Mouse (Mus musculus): Measurements from ENCODE around the gene Ptchd1. TPM values are rescaled to one million over a fixed set of nuclear protein-coding genes. Genes with fewer than 3 reads are reported as not detected.

The Ptchd1 gene
- polyA plus RNA-seq, 1 experiment from 2014 or later: 0.26 TPM

DNA sequence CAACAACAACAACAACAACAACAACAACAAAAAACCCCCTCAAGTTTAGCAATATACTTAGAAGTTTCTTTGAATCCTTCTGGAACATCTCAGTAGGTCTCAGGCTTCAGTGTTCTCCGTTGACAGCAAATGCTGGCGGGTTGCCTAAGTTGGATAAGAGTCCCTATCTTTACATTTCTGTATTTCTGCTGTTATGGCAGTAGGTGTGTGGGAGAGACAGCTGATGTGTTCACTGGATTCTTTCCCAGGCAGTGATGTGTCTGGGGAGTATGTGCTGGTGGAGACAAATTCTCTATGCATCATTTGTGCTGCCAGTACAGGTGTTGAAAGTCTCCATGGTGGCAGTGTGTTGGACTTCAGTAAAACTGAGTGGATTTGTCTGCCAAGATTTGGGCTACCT is 22.4 kb downstream of the Ptchd1 start:
- Histone ChIP-seq H3K27me3 (ENCODE audit: control insufficient read depth, insufficient read depth, low read depth, low read length) (no peaks in the 10 kb centered on the region), H3K9me3 (ENCODE audit: control insufficient read depth, low read length) (no peaks in the 10 kb centered on the region), H3K4me2 (ENCODE audit: low read depth, low read length) (no peak overlapping the region), H3K4me3 (ENCODE audit: low read length) (no peak overlapping the region), H3K27ac (ENCODE audit: low read length) (no peak overlapping the region), H3K4me1 (replicated peaks; ENCODE audit: control insufficient read depth, insufficient read depth, low read length) (no peaks in the 10 kb centered on the region), H3K9ac (ENCODE audit: low read length) (no peak overlapping the region), H3K36me3 (ENCODE audit: control insufficient read depth, insufficient read depth, low read length) (no peaks in the 10 kb centered on the region)
- no peak for ATAC-seq (ENCODE audit: low read depth)
- 64% methylated on average over 2 of the region's 2 CpGs for WGBS

DNA sequence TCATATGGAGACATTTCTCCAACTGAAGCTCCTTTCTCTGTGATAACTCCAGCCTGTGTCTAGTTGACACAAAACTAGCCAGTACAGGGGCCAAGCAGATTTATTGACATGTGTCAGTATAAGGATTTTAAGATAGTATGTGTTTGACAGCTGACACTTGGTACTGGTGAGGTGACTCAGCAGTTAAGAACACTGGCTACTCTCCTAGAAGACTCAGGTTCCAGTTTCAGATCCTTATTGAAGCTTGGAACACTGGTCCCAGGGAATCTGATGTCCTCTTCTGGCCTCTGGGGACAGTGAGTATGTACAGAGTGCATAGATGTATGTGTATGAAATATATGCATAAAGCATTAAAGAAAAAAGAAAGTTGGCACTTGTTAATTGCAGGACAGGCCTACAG is 27.2 kb downstream of the Ptchd1 start:
- ATAC-seq (ENCODE audit: low read depth): no peak
- Histone ChIP-seq H3K36me3 (ENCODE audit: control insufficient read depth, insufficient read depth, low read length) (no peaks in the 10 kb centered on the region), H3K4me2 (ENCODE audit: low read depth, low read length) (no peak overlapping the region), H3K27me3 (ENCODE audit: control insufficient read depth, insufficient read depth, low read depth, low read length) (no peaks in the 10 kb centered on the region), H3K9me3 (ENCODE audit: control insufficient read depth, low read length) (no peaks in the 10 kb centered on the region), H3K4me3 (ENCODE audit: low read length) (no peak overlapping the region), H3K27ac (ENCODE audit: low read length) (no peak overlapping the region), H3K9ac (ENCODE audit: low read length) (no peak overlapping the region), H3K4me1 (replicated peaks; ENCODE audit: control insufficient read depth, insufficient read depth, low read length) (no peaks in the 10 kb centered on the region)

DNA sequence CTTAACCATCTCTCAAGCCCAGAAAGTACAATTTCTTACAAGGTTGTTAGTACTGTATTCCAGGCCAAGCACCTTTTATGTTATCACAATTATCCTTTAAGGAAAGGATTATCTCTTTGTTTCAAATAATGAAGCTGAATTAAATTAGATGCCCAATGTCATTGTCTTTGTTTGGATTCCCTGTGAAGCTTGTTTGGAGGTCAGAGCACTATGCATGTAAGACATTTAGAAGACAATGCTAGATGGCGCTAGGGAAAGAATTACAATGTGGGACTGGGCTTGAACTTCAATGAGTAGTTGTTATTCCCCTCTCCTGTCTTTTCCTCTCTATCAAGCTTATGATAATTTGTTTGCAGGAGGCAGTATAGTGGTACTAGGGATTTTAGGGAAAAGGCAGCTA is 28.9 kb downstream of the Ptchd1 start:
- WGBS: 60% methylated on average over 1 of the region's 1 CpGs
- Histone ChIP-seq H3K9ac (ENCODE audit: low read length) (no peak overlapping the region), H3K4me3 (ENCODE audit: low read length) (no peak overlapping the region), H3K4me2 (ENCODE audit: low read depth, low read length) (no peak overlapping the region), H3K27me3 (ENCODE audit: control insufficient read depth, insufficient read depth, low read depth, low read length) (no peaks in the 10 kb centered on the region), H3K4me1 (replicated peaks; ENCODE audit: control insufficient read depth, insufficient read depth, low read length) (no peaks in the 10 kb centered on the region), H3K27ac (ENCODE audit: low read length) (no peak overlapping the region), H3K9me3 (ENCODE audit: control insufficient read depth, low read length) (no peaks in the 10 kb centered on the region), H3K36me3 (ENCODE audit: control insufficient read depth, insufficient read depth, low read length) (no peaks in the 10 kb centered on the region)
- no peak for ATAC-seq (ENCODE audit: low read depth)

DNA sequence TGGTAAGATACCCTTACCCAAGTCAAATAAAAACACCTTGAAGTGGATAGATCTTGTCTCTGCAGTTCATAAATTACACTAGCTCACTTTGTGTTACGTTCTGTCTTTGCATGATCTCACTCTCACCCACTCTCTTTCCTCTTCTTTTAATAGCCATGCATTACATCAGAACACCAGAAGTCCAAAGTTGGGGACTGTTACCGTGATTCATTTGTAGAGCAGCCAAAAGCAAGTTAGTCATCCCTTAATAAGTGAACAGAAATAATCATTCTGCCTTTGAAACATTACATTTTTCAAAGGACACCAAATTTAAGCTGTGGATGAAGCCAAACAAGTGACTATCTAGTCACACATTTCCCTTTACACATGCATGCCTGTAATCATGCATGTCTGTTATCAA is 31.1 kb downstream of the Ptchd1 start:
- 53% methylated on average over 2 of the region's 2 CpGs for WGBS
- no peaks in the 10 kb centered on the region for H3K4me1 ChIP-seq (replicated peaks; ENCODE audit: control insufficient read depth, insufficient read depth, low read length)
- H3K27me3 ChIP-seq (ENCODE audit: control insufficient read depth, insufficient read depth, low read depth, low read length): no peaks in the 10 kb centered on the region
- H3K36me3 ChIP-seq (ENCODE audit: control insufficient read depth, insufficient read depth, low read length): no peaks in the 10 kb centered on the region
- no peaks in the 10 kb centered on the region for H3K9me3 ChIP-seq (ENCODE audit: control insufficient read depth, low read length)
- no peak for ATAC-seq (ENCODE audit: low read depth)
- no peak overlapping the region for H3K4me2 ChIP-seq (ENCODE audit: low read depth, low read length)
- H3K9ac ChIP-seq (ENCODE audit: low read length): no peak overlapping the region
- H3K4me3 ChIP-seq (ENCODE audit: low read length): no peak overlapping the region
- H3K27ac ChIP-seq (ENCODE audit: low read length): no peak overlapping the region

DNA sequence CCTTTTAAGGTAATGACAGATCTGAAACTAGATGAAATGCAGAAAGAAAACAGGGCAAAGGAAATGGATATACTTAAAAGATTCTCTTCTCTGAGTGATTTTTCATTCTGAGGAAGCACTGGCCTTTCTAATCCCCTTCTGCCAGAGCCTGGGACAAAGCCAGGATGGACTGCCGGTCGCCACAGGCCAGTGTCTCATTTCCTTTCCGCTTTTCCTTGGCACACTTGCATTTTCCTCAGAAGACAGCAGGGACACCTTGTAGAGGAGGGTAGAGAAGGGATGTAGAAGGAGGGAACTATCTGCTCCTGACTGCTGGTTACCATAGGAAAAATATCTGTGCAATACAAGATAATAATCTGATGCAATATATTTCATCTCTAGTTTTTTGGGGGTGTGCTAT is 32.1 kb downstream of the Ptchd1 start:
- 64% methylated on average over 3 of the region's 3 CpGs for WGBS
- no peaks in the 10 kb centered on the region for H3K27me3 ChIP-seq (ENCODE audit: control insufficient read depth, insufficient read depth, low read depth, low read length)
- no peak overlapping the region for H3K4me2 ChIP-seq (ENCODE audit: low read depth, low read length)
- H3K4me3 ChIP-seq (ENCODE audit: low read length): no peak overlapping the region
- no peak for ATAC-seq (ENCODE audit: low read depth)
- H3K36me3 ChIP-seq (ENCODE audit: control insufficient read depth, insufficient read depth, low read length): no peaks in the 10 kb centered on the region
- H3K27ac ChIP-seq (ENCODE audit: low read length): no peak overlapping the region
- no peaks in the 10 kb centered on the region for H3K9me3 ChIP-seq (ENCODE audit: control insufficient read depth, low read length)
- H3K4me1 ChIP-seq (replicated peaks; ENCODE audit: control insufficient read depth, insufficient read depth, low read length): no peaks in the 10 kb centered on the region
- no peak overlapping the region for H3K9ac ChIP-seq (ENCODE audit: low read length)

DNA sequence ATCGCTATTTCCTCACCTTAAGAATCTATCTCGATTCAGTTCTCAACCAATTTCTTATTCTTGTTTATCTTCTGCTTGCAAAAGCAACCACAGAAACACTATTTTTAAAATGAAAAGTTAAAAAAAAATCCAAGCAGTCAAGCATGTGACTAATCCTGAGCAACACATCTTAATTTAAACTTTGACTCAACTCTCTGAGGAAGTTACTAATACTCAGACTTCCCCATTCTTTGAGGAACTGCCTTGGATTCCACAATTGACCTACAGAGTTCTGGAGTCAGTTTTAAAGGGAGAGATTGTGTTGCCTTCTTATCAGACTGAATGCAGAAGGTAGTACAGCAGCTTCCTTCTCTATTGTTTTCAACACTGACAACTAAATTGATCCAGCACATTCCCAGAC is 39.0 kb downstream of the Ptchd1 start:
- Histone ChIP-seq H3K36me3 (ENCODE audit: control insufficient read depth, insufficient read depth, low read length) (no peaks in the 10 kb centered on the region), H3K9ac (ENCODE audit: low read length) (no peak overlapping the region), H3K4me1 (replicated peaks; ENCODE audit: control insufficient read depth, insufficient read depth, low read length) (no peaks in the 10 kb centered on the region), H3K4me3 (ENCODE audit: low read length) (no peak overlapping the region), H3K27me3 (ENCODE audit: control insufficient read depth, insufficient read depth, low read depth, low read length) (no peaks in the 10 kb centered on the region), H3K4me2 (ENCODE audit: low read depth, low read length) (no peak overlapping the region), H3K9me3 (ENCODE audit: control insufficient read depth, low read length) (no peaks in the 10 kb centered on the region), H3K27ac (ENCODE audit: low read length) (no peak overlapping the region)
- no peak for ATAC-seq (ENCODE audit: low read depth)
- WGBS: 61% methylated on average over 2 of the region's 2 CpGs

DNA sequence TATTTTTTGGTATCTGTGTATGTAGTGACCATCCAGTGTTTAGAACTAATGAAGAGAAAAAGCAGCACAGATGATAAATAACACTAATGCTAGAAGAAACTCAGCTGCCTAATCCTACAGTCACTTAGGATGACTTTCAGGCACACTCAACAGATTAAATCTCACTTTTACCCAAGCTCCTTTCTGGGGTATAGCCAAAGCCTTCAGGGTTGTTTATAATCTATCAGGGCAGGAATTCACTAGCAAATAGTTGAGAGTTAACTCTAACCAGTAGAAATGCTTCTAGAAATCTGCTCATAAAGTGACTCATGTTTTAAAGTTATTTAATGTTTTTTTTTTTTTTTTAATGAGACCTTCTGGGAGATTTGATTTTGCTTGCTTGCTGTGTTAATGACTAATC is 43.8 kb downstream of the Ptchd1 start:
- no peaks in the 10 kb centered on the region for H3K9me3 ChIP-seq (ENCODE audit: control insufficient read depth, low read length)
- no peak overlapping the region for H3K27ac ChIP-seq (ENCODE audit: low read length)
- no peak overlapping the region for H3K9ac ChIP-seq (ENCODE audit: low read length)
- ATAC-seq (ENCODE audit: low read depth): no peak
- no peaks in the 10 kb centered on the region for H3K4me1 ChIP-seq (replicated peaks; ENCODE audit: control insufficient read depth, insufficient read depth, low read length)
- H3K4me3 ChIP-seq (ENCODE audit: low read length): no peak overlapping the region
- no peak overlapping the region for H3K4me2 ChIP-seq (ENCODE audit: low read depth, low read length)
- no peaks in the 10 kb centered on the region for H3K36me3 ChIP-seq (ENCODE audit: control insufficient read depth, insufficient read depth, low read length)
- H3K27me3 ChIP-seq (ENCODE audit: control insufficient read depth, insufficient read depth, low read depth, low read length): no peaks in the 10 kb centered on the region

DNA sequence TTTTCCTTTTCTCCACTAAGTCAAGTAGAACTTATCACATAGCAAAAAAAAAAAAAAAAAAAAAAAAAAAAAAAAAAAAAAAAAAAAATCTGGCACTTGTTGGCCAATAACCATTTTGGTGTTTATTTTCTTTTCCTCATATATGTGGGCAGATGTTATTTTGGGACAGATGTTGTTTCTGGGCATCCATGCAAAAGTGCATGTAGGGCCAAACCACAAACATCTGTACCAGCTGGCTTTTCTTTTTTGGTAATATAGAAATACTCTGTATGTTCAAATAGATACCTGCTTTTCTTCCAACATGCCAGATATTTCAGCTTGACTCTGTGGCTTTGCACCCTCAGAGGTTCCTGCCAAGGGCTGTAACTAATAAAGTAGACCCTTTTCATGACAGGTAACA is 51.2 kb downstream of the Ptchd1 start:
- H3K4me3 ChIP-seq (ENCODE audit: low read length): no peak overlapping the region
- ATAC-seq (ENCODE audit: low read depth): no peak
- no peak overlapping the region for H3K27ac ChIP-seq (ENCODE audit: low read length)
- no peak overlapping the region for H3K9ac ChIP-seq (ENCODE audit: low read length)
- H3K4me2 ChIP-seq (ENCODE audit: low read depth, low read length): no peak overlapping the region
- no peaks in the 10 kb centered on the region for H3K36me3 ChIP-seq (ENCODE audit: control insufficient read depth, insufficient read depth, low read length)
- H3K4me1 ChIP-seq (replicated peaks; ENCODE audit: control insufficient read depth, insufficient read depth, low read length): no peaks in the 10 kb centered on the region
- H3K27me3 ChIP-seq (ENCODE audit: control insufficient read depth, insufficient read depth, low read depth, low read length): no peaks in the 10 kb centered on the region
- no peaks in the 10 kb centered on the region for H3K9me3 ChIP-seq (ENCODE audit: control insufficient read depth, low read length)

DNA sequence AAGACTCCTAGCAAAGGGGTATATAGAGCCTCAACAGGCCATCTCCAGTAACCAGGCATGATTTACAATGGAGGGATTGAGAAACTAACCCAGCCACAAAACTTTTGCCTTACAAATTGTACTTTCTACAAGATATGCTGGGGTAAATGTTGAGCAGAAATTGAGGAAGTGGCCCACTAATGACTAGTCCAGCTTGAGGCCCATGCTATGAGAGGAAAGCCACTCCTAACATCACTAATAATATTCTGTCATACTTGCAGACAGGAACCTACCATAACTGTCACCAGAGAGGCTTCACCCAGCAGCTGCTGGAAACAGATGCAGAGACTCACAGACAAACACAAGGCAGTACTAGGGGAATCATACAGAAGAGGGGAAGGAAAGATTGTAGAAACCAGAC is 79.8 kb downstream of the Ptchd1 start:
- ATAC-seq (ENCODE audit: low read depth): no peak
- Histone ChIP-seq H3K4me1 (replicated peaks; ENCODE audit: control insufficient read depth, insufficient read depth, low read length) (no peaks in the 10 kb centered on the region), H3K9me3 (ENCODE audit: control insufficient read depth, low read length) (no peaks in the 10 kb centered on the region), H3K9ac (ENCODE audit: low read length) (no peak overlapping the region), H3K27me3 (ENCODE audit: control insufficient read depth, insufficient read depth, low read depth, low read length) (no peaks in the 10 kb centered on the region), H3K4me3 (ENCODE audit: low read length) (no peak overlapping the region), H3K27ac (ENCODE audit: low read length) (no peak overlapping the region), H3K4me2 (ENCODE audit: low read depth, low read length) (no peak overlapping the region), H3K36me3 (ENCODE audit: control insufficient read depth, insufficient read depth, low read length) (no peaks in the 10 kb centered on the region)
